Mouse (Mus musculus) layer of hippocampus, postnatal 10 days (tissue): Measurements from ENCODE around the gene 4930579F01Rik. TPM values are rescaled to one million over a fixed set of nuclear protein-coding genes. Genes with fewer than 3 reads are reported as not detected.

Source experiments
- total RNA-seq, 2 experiments: library from RNA; stranded (reverse); gene quantifications; 2 replicates each; pipeline ENCODE4 v1.2.3; 2021

Gene 4930579F01Rik
- total RNA-seq, 2 experiments from 2014 or later = not detected

Other genes starting within 250 kb of the 4930579F01Rik start
- 1 to 10 TPM; 4.7 to 7.1 TPM for gene Dapp1, start 212.3 kb downstream of the 4930579F01Rik start, total RNA-seq
- gene 1110002E22Rik, start 128.8 kb downstream of the 4930579F01Rik start, total RNA-seq = 1 to 10 TPM; 1.3 TPM
- under 1 TPM in 1 of 2 experiments, not detected in 1; 0.20 TPM for gene Gm5105, start 126.4 kb downstream of the 4930579F01Rik start, total RNA-seq
- gene Trmt10a, start 50.4 kb downstream of the 4930579F01Rik start, total RNA-seq = 1 to 10 TPM; 8.0 to 9.3 TPM
- gene Mttp, start 48.9 kb downstream of the 4930579F01Rik start, total RNA-seq = 1 to 10 TPM; 4.3 to 5.3 TPM
- under 1 TPM; 0.21 to 0.47 TPM for gene Adh7, start 23.9 kb upstream of the 4930579F01Rik start, total RNA-seq
- 1 to 10 TPM; 1.4 to 1.7 TPM for gene Adh1, start 67.2 kb upstream of the 4930579F01Rik start, total RNA-seq
- gene Adh6a, start 119.5 kb upstream of the 4930579F01Rik start, total RNA-seq = not detected
- gene Adh6b, start 147.9 kb upstream of the 4930579F01Rik start, total RNA-seq = under 1 TPM in 1 of 2 experiments, not detected in 1; 0.27 TPM
- not detected for gene Adh4, start 221.6 kb upstream of the 4930579F01Rik start, total RNA-seq
- gene Adh5, start 249.3 kb upstream of the 4930579F01Rik start, total RNA-seq = 10 to 100 TPM; 89.4 to 93.7 TPM